Mouse (Mus musculus) stomach, postnatal 0 days (tissue): ENCODE results near the gene Lgals9. TPM values are rescaled to one million over a fixed set of nuclear protein-coding genes. Genes with fewer than 3 reads are reported as not detected.

Experiments used
- ATAC-seq: fragments of 200-750 bp; cut with Nextera tagmentation; 2 replicates; pipeline ENCODE4 v1.8.0; 2017; ENCODE audit not compliant: low FRiP score, low TSS enrichment
- DNase-seq: peaks from one replicate; pipeline ENCODE4 v3.0.0-alpha.2; 2016; ENCODE audit warnings: low spot score
- H3K27ac ChIP-seq: fragments of 300-500 bp; sonication (generic); replicated peaks from 2 replicates; pipeline ENCODE4 v1.5.1; 2014; ENCODE audit warnings: mild to moderate bottlenecking, control low read depth
- H3K27me3 ChIP-seq: fragments of 300-500 bp; sonication (generic); 2 replicates; pipeline ENCODE4 v1.6.1; 2014; ENCODE audit warnings: low read length; ENCODE audit not compliant: control insufficient read depth, insufficient read depth
- H3K36me3 ChIP-seq: fragments of 300-500 bp; sonication (generic); 2 replicates; pipeline ENCODE4 v1.6.1; 2014; ENCODE audit warnings: low read length, mixed read lengths; ENCODE audit not compliant: control insufficient read depth, insufficient read depth
- H3K4me1 ChIP-seq: fragments of 300-500 bp; sonication (generic); replicated peaks from 2 replicates; pipeline ENCODE4 v1.6.1; 2014; ENCODE audit warnings: antibody characterized with exemption; ENCODE audit not compliant: control insufficient read depth, insufficient read depth
- H3K4me2 ChIP-seq: fragments of 300-500 bp; sonication (generic); replicated peaks from 2 replicates; pipeline ENCODE4 v1.6.1; 2014; ENCODE audit warnings: low read depth, mild to moderate bottlenecking, control low read depth, moderate library complexity
- H3K4me3 ChIP-seq: fragments of 300-500 bp; sonication (generic); 2 replicates; pipeline ENCODE4 v1.5.1; 2014; ENCODE audit warnings: low read depth, low read length, control low read depth
- H3K9ac ChIP-seq: fragments of 300-500 bp; sonication (generic); 2 replicates; pipeline ENCODE4 v1.6.1; 2014; ENCODE audit warnings: mild to moderate bottlenecking, low read length, control low read depth, mixed read lengths
- H3K9me3 ChIP-seq: fragments of 300-500 bp; sonication (generic); 2 replicates; pipeline ENCODE4 v1.6.1; 2016; ENCODE audit warnings: low read length; ENCODE audit not compliant: control insufficient read depth
- CTCF ChIP-seq: IDR thresholded peaks from 2 replicates; pipeline ENCODE4 v1.5.1; 2016; ENCODE audit warnings: antibody characterized with exemption, low read depth, mild to moderate bottlenecking, moderate library complexity
- EP300 ChIP-seq: optimal IDR thresholded peaks from 2 replicates; pipeline ENCODE3; 2016; ENCODE audit warnings: antibody characterized with exemption
- WGBS: fragments of 180-500 bp; shearing (Covaris S2); extraction: QIAGEN DNeasy Blood & Tissue Kit; methylation state at CpG from one replicate; pipeline ENCODE4 v1.1.7; 2014; 5-methylcytosine and 5-hydroxymethylcytosine counted together
- polyA plus RNA-seq: library from polyadenylated mRNA; unstranded; fragments of >200 nt; fragmentation: Nextera tagmentation; extraction: Ambion mirVana; gene quantifications from 2 replicates; pipeline ENCODE4 v1.2.1, GENCODE M21; 2015

Lgals9 gene
- polyA plus RNA-seq, 1 experiment from 2014 or later: 412 TPM

- Histone ChIP-seq H3K4me2 (peak overlapping the region; percentile 53), H3K27me3 (no peaks in the 10 kb centered on the region), H3K9me3 (no peaks in the 10 kb centered on the region), H3K4me3 (peak overlapping the region; percentile 40; the same call in 1 of the 2 replicates), H3K27ac (peak overlapping the region; percentile 71), H3K36me3 (no peaks in the 10 kb centered on the region), H3K4me1 (peaks cover 2% of the 10 kb centered on the region; the same call in 1 of the 2 replicates), H3K9ac (peak overlapping the region; percentile 23; the same call in 1 of the 2 replicates)
- no peak for TF ChIP-seq CTCF
- TF ChIP-seq EP300: no peak
- ATAC-seq (peak; percentile 6; the same call in 1 of the 2 replicates), DNase-seq (peak; percentile 39)
- WGBS: 55% methylated on average over 12 of the region's 12 CpGs
Measured at GRCm38 (mm10) chr11:78982513-78983291, 2.0 kb downstream of the Lgals9 start.

GRCm38 (mm10) chr11:78982042-78982441, 2.7 kb downstream of the Lgals9 start:
- ATAC-seq: peak; percentile 83

GRCm38 (mm10) chr11:78980083-78980634, 4.6 kb downstream of the Lgals9 start:
- Histone ChIP-seq H3K4me2 (no peak overlapping the region), H3K9ac (no peak overlapping the region), H3K4me3 (no peak overlapping the region), H3K4me1 (no peaks in the 10 kb centered on the region), H3K36me3 (no peaks in the 10 kb centered on the region; the same call in 1 of the 2 replicates), H3K9me3 (no peaks in the 10 kb centered on the region), H3K27me3 (no peaks in the 10 kb centered on the region), H3K27ac (peak overlapping the region; percentile 58; the same call in 1 of the 2 replicates)
- TF ChIP-seq CTCF (no peak), EP300 (no peak)
- ATAC-seq (no peak), DNase-seq (peak; percentile 5)
- WGBS: 70% methylated on average over 4 of the region's 4 CpGs

More at GRCm38 (mm10) chr11:78982042-78982441, 2.7 kb downstream of the Lgals9 start:
- Histone ChIP-seq H3K4me2 (peak overlapping the region; percentile 53; the same call in 1 of the 2 replicates), H3K27me3 (no peaks in the 10 kb centered on the region), H3K4me3 (no peak overlapping the region), H3K4me1 (peaks cover 1% of the 10 kb centered on the region; the same call in 1 of the 2 replicates), H3K27ac (no peak overlapping the region), H3K9ac (no peak overlapping the region), H3K36me3 (no peaks in the 10 kb centered on the region), H3K9me3 (no peaks in the 10 kb centered on the region)
- DNase-seq: peak; percentile 83
- no peak for TF ChIP-seq EP300
- no peak for TF ChIP-seq CTCF
- 45% methylated on average over 2 of the region's 2 CpGs for WGBS

GRCm38 (mm10) chr11:78978176-78979019, 6.3 kb downstream of the Lgals9 start:
- H3K4me3 ChIP-seq: no peak overlapping the region
- H3K9ac ChIP-seq: no peak overlapping the region
- H3K27ac ChIP-seq: peak overlapping the region; percentile 67; the same call in 1 of the 2 replicates
- H3K4me1 ChIP-seq: no peaks in the 10 kb centered on the region
- H3K27me3 ChIP-seq: no peaks in the 10 kb centered on the region
- WGBS: 64% methylated on average over 12 of the region's 12 CpGs
- H3K9me3 ChIP-seq: no peaks in the 10 kb centered on the region
- no peaks in the 10 kb centered on the region; the same call in 1 of the 2 replicates for H3K36me3 ChIP-seq
- TF ChIP-seq EP300: no peak
- no peak for TF ChIP-seq CTCF
- ATAC-seq (no peak), DNase-seq (peak; percentile 26)
- no peak overlapping the region for H3K4me2 ChIP-seq

- 83% methylated on average over 8 of the region's 8 CpGs for WGBS
- Histone ChIP-seq H3K27me3 (no peaks in the 10 kb centered on the region), H3K27ac (no peak overlapping the region), H3K4me2 (no peak overlapping the region), H3K4me3 (no peak overlapping the region), H3K9ac (no peak overlapping the region), H3K9me3 (no peaks in the 10 kb centered on the region), H3K4me1 (no peaks in the 10 kb centered on the region), H3K36me3 (no peaks in the 10 kb centered on the region; the same call in 1 of the 2 replicates)
- DNase-seq: peak; percentile 11
- no peak for ATAC-seq
- TF ChIP-seq CTCF: no peak
- no peak for TF ChIP-seq EP300
Measured at GRCm38 (mm10) chr11:78976731-78977510, 7.8 kb downstream of the Lgals9 start.
